Mouse (Mus musculus) liver, adult 2 months (tissue): ENCODE measurements around the gene Gm20388. TPM values are rescaled to one million over a fixed set of nuclear protein-coding genes. Genes with fewer than 3 reads are reported as not detected.

Experiments used
- DNase-seq: peaks from one replicate; pipeline ENCODE4 v3.0.0-alpha.2; 2011; ENCODE audit warnings: low read depth, low spot score; ENCODE audit errors: extremely low read depth
- H3K27ac ChIP-seq: fragments of 200-500 bp; replicated peaks from 2 replicates; pipeline ENCODE4 v1.5.1; 2012; ENCODE audit warnings: low read depth, mild to moderate bottlenecking, control low read depth, inconsistent platforms, low read length; ENCODE audit not compliant: insufficient read depth
- H3K27me3 ChIP-seq: fragments of 200-500 bp; 2 replicates; pipeline ENCODE4 v1.6.1; 2012; ENCODE audit warnings: mild to moderate bottlenecking, moderate library complexity, low read length, inconsistent platforms; ENCODE audit not compliant: control insufficient read depth, insufficient read depth
- H3K36me3 ChIP-seq: fragments of 200-500 bp; 2 replicates; pipeline ENCODE4 v1.6.1; 2012; ENCODE audit warnings: low read length, inconsistent platforms; ENCODE audit not compliant: control insufficient read depth, insufficient read depth
- H3K4me1 ChIP-seq: fragments of 200-500 bp; 2 replicates; pipeline ENCODE4 v1.6.1; 2011; ENCODE audit warnings: low read length; ENCODE audit not compliant: control insufficient read depth, insufficient read depth
- H3K4me3 ChIP-seq: fragments of 200-500 bp; 2 replicates; pipeline ENCODE4 v1.5.1; 2011; ENCODE audit warnings: low read depth, mild to moderate bottlenecking, control low read depth, low read length, moderate library complexity; ENCODE audit not compliant: insufficient read depth
- H3K79me2 ChIP-seq: fragments of 200-500 bp; 2 replicates; pipeline ENCODE4 v1.6.1; 2012; ENCODE audit warnings: inconsistent platforms, mild to moderate bottlenecking, low read length, moderate library complexity; ENCODE audit not compliant: control insufficient read depth, insufficient read depth
- H3K9ac ChIP-seq: fragments of 200-500 bp; 2 replicates; pipeline ENCODE4 v1.6.1; 2012; ENCODE audit warnings: low read depth, mild to moderate bottlenecking, control low read depth, inconsistent platforms, low read length
- CTCF ChIP-seq: fragments of 200-500 bp; IDR thresholded peaks from 2 replicates; pipeline ENCODE4 v1.5.1; 2011; ENCODE audit warnings: low read depth, low read length, control low read depth
- POLR2A ChIP-seq: fragments of 200-500 bp; IDR thresholded peaks from 2 replicates; pipeline ENCODE4 v1.6.1; 2011; ENCODE audit warnings: low read length, control low read depth; ENCODE audit not compliant: insufficient read depth; ENCODE audit errors: extremely low read depth
- WGBS: fragments of 180-500 bp; shearing (Covaris S2); methylation state at CpG from one replicate; pipeline ENCODE4 v1.1.7; 2018; 5-methylcytosine and 5-hydroxymethylcytosine counted together
- polyA plus RNA-seq: library from polyadenylated mRNA; depleted of rRNA; stranded (reverse); fragments of >200 nt; gene quantifications from 2 replicates; pipeline ENCODE4 v1.2.3, GENCODE M21; 2012
- total RNA-seq: library from RNA; depleted of rRNA; stranded (reverse); fragments of >200 nt; gene quantifications from 2 replicates; pipeline ENCODE4 v1.2.3, GENCODE M21; 2014

Gene Gm20388
- total and polyA plus RNA-seq, 2 experiments: 6.4 to 19.9 TPM

DNA sequence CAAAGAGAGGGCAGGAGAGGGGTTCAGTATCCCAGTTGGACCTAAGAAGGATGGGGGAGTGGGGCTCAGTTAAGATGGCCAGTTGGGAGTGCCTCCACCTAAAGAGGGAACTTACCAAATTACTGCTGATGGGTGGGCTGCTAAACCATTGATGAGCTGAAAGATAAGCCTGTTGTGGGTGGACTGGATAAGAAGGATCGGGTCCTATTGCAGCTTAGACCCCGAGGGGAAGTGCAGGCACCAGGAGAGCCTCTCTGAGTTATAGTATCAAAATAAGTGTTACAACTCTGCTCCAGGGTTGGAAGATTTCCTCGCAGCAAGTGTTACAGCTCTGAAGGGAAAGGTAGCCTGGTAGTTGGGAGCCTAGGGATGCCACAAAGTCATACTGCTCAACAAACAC is 2933.5 kb downstream of the Gm20388 start:
- Histone ChIP-seq H3K4me1 (peaks cover 2% of the 10 kb centered on the region), H3K4me3 (no peak overlapping the region), H3K9ac (no peak overlapping the region), H3K27ac (no peak overlapping the region), H3K36me3 (no peaks in the 10 kb centered on the region), H3K79me2 (no peaks in the 10 kb centered on the region), H3K27me3 (no peaks in the 10 kb centered on the region)
- no peak for TF ChIP-seq POLR2A
- no peak for TF ChIP-seq CTCF
- 81% methylated on average over 3 of the region's 3 CpGs for WGBS
- no peak for DNase-seq

DNA sequence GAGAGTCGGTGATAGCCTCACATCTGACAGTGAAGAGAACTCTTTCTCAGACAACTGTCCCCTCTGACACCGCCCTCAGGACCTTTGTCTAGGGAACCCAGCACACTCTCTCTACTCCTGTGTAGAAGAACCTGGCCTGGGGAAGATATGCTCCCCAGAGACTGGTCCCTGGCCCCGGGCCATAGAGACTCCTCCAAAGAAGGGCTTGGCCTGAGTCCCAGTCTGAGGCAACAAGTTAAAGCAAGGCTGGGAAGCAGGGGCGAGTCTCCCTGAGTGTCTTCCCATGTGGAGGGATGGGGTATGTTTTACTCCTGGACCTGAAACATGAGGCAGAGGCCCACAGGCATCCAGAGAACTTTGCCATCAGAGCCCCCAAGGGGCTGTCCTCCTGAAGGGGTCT is 2935.0 kb downstream of the Gm20388 start:
- 81% methylated on average over 4 of the region's 4 CpGs for WGBS
- no peaks in the 10 kb centered on the region for H3K79me2 ChIP-seq
- no peak overlapping the region for H3K4me3 ChIP-seq
- no peak for DNase-seq
- no peak overlapping the region for H3K9ac ChIP-seq
- TF ChIP-seq POLR2A (no peak), CTCF (no peak)
- no peaks in the 10 kb centered on the region for H3K36me3 ChIP-seq
- H3K4me1 ChIP-seq: peaks cover 2% of the 10 kb centered on the region
- no peaks in the 10 kb centered on the region for H3K27me3 ChIP-seq
- H3K27ac ChIP-seq: no peak overlapping the region

DNA sequence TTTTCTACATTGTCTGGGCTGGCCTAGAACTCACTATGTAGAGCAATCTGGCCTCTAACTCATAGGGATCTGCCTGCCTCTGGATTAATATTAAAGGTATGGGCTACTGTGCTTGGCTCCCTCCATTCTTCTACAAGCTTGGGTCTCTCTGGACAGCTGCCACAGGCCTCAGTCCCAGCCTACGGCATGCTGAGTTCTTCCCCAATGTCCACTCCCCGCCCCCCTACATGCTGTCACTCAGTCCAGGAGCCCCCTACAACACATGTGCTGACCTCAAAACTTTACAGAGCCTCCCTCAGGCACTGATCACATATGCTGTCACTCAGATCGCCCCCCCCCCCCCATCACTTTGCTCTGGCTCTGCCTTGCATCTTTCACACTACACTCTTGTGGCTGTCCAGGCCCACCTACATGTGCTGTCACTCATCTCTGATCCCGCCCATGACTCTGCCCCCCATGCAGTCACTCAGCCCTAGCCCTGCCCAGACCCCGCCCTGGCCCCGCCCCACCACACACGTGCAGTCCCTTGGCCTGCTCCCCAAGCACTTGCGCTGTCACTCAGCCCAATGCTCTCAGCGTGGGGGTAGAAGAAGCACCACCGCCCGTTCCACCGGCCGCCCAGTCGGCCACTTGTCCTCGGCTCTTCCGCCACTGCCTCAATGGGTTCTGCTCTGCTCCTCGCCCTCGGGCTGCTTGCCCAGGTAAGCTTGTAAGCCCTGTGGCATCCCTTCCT is 2937.4 kb downstream of the Gm20388 start, which contains the start of gene Cdh15:
Cdh15 (plus strand) TSS at position 138 of the 733 bp plus-strand sequence.
- Histone ChIP-seq H3K4me1 (peaks cover 10% of the 10 kb centered on the region), H3K9ac (no peak within 1 kb of the TSS), H3K79me2 (no peaks in the 10 kb centered on the region), H3K36me3 (no peaks in the 10 kb centered on the region), H3K27me3 (no peaks in the 10 kb centered on the region), H3K4me3 (no peak within 1 kb of the TSS), H3K27ac (no peak within 1 kb of the TSS)
- DNase-seq: peak; percentile 52
- WGBS: 24% methylated on average over 17 of the region's 18 CpGs
- TF ChIP-seq POLR2A (no peak), CTCF (no peak)

DNA sequence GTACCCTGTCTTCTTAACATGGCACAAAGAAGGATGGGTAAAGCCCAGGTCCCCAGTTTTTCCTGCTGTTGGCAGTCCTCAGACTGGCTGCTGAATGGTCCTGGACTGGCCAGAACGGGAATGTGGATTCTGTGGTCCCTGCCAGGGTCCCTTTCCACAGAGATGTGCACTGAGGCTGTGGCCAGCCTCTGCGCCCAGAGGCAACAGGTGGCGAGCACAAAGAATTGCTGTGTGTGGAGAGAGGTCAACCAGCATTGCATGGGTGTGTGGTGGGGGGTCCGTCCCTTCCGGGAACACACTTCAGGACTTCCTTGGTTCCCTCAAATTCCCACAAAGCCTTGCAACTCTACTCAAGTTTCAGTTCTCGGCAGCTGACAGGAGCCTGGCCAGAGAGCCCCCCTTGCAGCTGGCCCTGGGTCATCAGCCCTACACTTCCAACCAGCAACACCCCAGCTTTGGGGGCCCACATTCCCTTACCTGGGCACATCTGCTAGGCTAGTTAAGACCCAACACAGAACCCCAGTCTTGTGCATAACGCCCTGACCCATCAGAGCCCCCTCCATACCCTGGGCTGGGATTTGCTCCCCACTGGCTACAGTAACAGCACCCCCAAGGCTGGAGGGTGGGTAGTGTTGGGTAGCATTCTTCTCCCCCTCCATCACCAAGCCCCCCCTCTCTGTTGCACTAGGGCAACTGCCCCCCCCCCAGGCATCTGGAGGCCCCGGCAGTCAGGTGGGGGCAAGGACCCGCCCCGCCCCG is 2938.7 kb downstream of the Gm20388 start:
- no peak overlapping the region for H3K4me3 ChIP-seq
- DNase-seq: no peak
- 87% methylated on average over 11 of the region's 11 CpGs for whole genome bisulfite sequencing
- H3K79me2 ChIP-seq: no peaks in the 10 kb centered on the region
- H3K36me3 ChIP-seq: no peaks in the 10 kb centered on the region
- TF ChIP-seq POLR2A (no peak), CTCF (no peak)
- H3K9ac ChIP-seq: no peak overlapping the region
- H3K27ac ChIP-seq: no peak overlapping the region
- H3K4me1 ChIP-seq: peaks cover 11% of the 10 kb centered on the region
- no peaks in the 10 kb centered on the region for H3K27me3 ChIP-seq

DNA sequence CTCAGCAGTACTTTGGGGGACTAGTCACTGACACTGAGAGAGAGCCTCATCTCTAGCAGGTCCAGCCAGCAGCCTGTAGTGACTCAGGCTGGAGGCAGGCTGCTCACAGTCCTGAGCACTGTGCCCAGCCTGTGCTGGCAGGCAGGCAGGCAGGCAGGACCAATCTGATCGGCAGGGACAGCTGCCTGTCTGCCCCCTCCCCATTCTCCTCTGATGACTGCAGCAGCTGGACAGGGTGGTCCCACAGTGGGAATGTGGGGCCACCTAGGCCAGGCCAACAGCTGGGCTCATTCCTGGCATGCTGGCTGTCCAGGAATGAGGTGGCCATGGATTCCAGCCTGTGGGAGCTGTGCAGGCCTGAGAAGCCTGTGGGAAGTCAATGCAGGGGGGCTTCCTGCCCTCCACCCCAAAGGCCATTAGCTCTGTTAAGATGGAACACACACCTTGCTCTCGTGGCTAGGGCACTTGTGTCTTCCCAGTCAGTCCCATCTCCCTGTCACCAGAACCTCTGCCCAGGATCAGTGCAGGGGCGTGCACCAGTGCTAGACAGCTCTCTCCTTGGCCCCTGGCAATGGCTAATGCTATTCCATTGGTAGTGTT is 2940.1 kb downstream of the Gm20388 start:
- no peak for DNase-seq
- Histone ChIP-seq H3K27me3 (no peaks in the 10 kb centered on the region), H3K4me3 (no peak overlapping the region), H3K4me1 (peaks cover 21% of the 10 kb centered on the region), H3K27ac (no peak overlapping the region), H3K36me3 (no peaks in the 10 kb centered on the region), H3K9ac (no peak overlapping the region), H3K79me2 (no peaks in the 10 kb centered on the region)
- WGBS: 80% methylated on average over 3 of the region's 3 CpGs
- TF ChIP-seq POLR2A: no peak
